Mouse (Mus musculus) neural tube, embryonic 12.5 days (tissue): ENCODE results near the gene Ccdc159. TPM values are rescaled to one million over a fixed set of nuclear protein-coding genes. Genes with fewer than 3 reads are reported as not detected.

Experiments
- ATAC-seq: fragments of 200-750 bp; cut with Nextera tagmentation; 2 replicates; pipeline ENCODE4 v1.8.0; 2017; ENCODE audit warnings: low read depth, mild to moderate bottlenecking, moderate TSS enrichment, moderate library complexity; ENCODE audit not compliant: low FRiP score
- H3K27ac ChIP-seq: fragments of 300-500 bp; sonication (generic); 2 replicates; pipeline ENCODE4 v1.5.1; 2016
- H3K27me3 ChIP-seq: fragments of 300-500 bp; sonication (generic); replicated peaks from 2 replicates; pipeline ENCODE4 v1.6.1; 2016; ENCODE audit warnings: mild to moderate bottlenecking
- H3K36me3 ChIP-seq: fragments of 300-500 bp; sonication (generic); 2 replicates; pipeline ENCODE4 v1.6.1; 2016; ENCODE audit warnings: mild to moderate bottlenecking
- H3K4me1 ChIP-seq: fragments of 300-500 bp; sonication (generic); 2 replicates; pipeline ENCODE4 v1.6.1; 2016
- H3K4me2 ChIP-seq: fragments of 300-500 bp; sonication (generic); replicated peaks from 2 replicates; pipeline ENCODE4 v1.6.1; 2016; ENCODE audit warnings: mild to moderate bottlenecking
- H3K4me3 ChIP-seq: fragments of 300-500 bp; sonication (generic); 2 replicates; pipeline ENCODE4 v1.5.1; 2016
- H3K9ac ChIP-seq: fragments of 300-500 bp; sonication (generic); 2 replicates; pipeline ENCODE4 v1.6.1; 2016; ENCODE audit warnings: mild to moderate bottlenecking
- H3K9me3 ChIP-seq: fragments of 300-500 bp; sonication (generic); 2 replicates; pipeline ENCODE4 v1.6.1; 2016; ENCODE audit warnings: mild to moderate bottlenecking
- WGBS: fragments of 180-500 bp; shearing (Covaris S2); methylation state at CpG from one replicate; pipeline ENCODE4 v1.1.7; 2016; 5-methylcytosine and 5-hydroxymethylcytosine counted together
- polyA plus RNA-seq: library from polyadenylated mRNA; unstranded; fragments of >200 nt; fragmentation: Nextera tagmentation; extraction: Ambion mirVana; gene quantifications from 2 replicates; pipeline ENCODE4 v1.2.1, GENCODE M21; 2016

Ccdc159 gene
- polyA plus RNA-seq, 1 experiment from 2014 or later, result 6.4 TPM

- no peaks in the 10 kb centered on the region for H3K9me3 ChIP-seq
- 0 out of 2 replicates have a peak, but pooled peaks have one; percentile 21 for ATAC-seq
- peak within 1 kb of the TSS; percentile 27 for H3K4me3 ChIP-seq
- peak within 1 kb of the TSS; percentile 70 for H3K4me2 ChIP-seq
- H3K27me3 ChIP-seq, result peaks cover 47% of the 10 kb centered on the region
- 0 out of 2 replicates have a peak within 1 kb of the TSS, but pooled peaks have one; percentile 29 for H3K9ac ChIP-seq
- H3K27ac ChIP-seq, result no peak within 1 kb of the TSS
- WGBS, result 16% methylated on average over 8 of the region's 8 CpGs
- no peaks in the 10 kb centered on the region for H3K36me3 ChIP-seq
- H3K4me1 ChIP-seq, result peaks cover 34% of the 10 kb centered on the region
Observed at GRCm38 (mm10) chr9:21963417-21963816, 36.1 kb downstream of the Ccdc159 start, which contains the start of gene Epor. Gene Epor (minus strand): TSS chr9:21963506.

GRCm38 (mm10) chr9:21968883-21969282, 41.6 kb downstream of the Ccdc159 start:
- no peaks in the 10 kb centered on the region for H3K27me3 ChIP-seq
- no peak overlapping the region for H3K4me3 ChIP-seq
- no peaks in the 10 kb centered on the region for H3K9me3 ChIP-seq
- H3K4me1 ChIP-seq, result no peaks in the 10 kb centered on the region
- H3K36me3 ChIP-seq, result no peaks in the 10 kb centered on the region
- H3K4me2 ChIP-seq, result no peak overlapping the region
- no peak overlapping the region for H3K27ac ChIP-seq
- 67% methylated on average over 6 of the region's 6 CpGs for WGBS
- H3K9ac ChIP-seq, result no peak overlapping the region
- no peak for ATAC-seq

GRCm38 (mm10) chr9:21969304-21969703, 42.0 kb downstream of the Ccdc159 start:
- WGBS, result 91% methylated on average over 4 of the region's 4 CpGs
- no peaks in the 10 kb centered on the region for H3K27me3 ChIP-seq
- no peak overlapping the region for H3K4me2 ChIP-seq
- no peak for ATAC-seq
- H3K4me3 ChIP-seq, result no peak overlapping the region
- no peaks in the 10 kb centered on the region for H3K9me3 ChIP-seq
- H3K9ac ChIP-seq, result no peak overlapping the region
- H3K4me1 ChIP-seq, result no peaks in the 10 kb centered on the region
- no peak overlapping the region for H3K27ac ChIP-seq
- no peaks in the 10 kb centered on the region for H3K36me3 ChIP-seq

- no peaks in the 10 kb centered on the region for H3K27me3 ChIP-seq
- no peak overlapping the region for H3K4me2 ChIP-seq
- ATAC-seq, result no peak
- 94% methylated on average over 10 of the region's 10 CpGs for WGBS
- H3K9me3 ChIP-seq, result no peaks in the 10 kb centered on the region
- H3K4me3 ChIP-seq, result no peak overlapping the region
- H3K27ac ChIP-seq, result no peak overlapping the region
- H3K9ac ChIP-seq, result no peak overlapping the region
- H3K4me1 ChIP-seq, result no peaks in the 10 kb centered on the region
- H3K36me3 ChIP-seq, result no peaks in the 10 kb centered on the region
Observed at GRCm38 (mm10) chr9:21976626-21977175, 49.4 kb downstream of the Ccdc159 start.

- Histone ChIP-seq H3K27me3 (no peaks in the 10 kb centered on the region), H3K27ac (no peak overlapping the region), H3K4me1 (no peaks in the 10 kb centered on the region), H3K9me3 (no peaks in the 10 kb centered on the region), H3K4me2 (no peak overlapping the region), H3K9ac (no peak overlapping the region), H3K36me3 (no peaks in the 10 kb centered on the region), H3K4me3 (no peak overlapping the region)
- no peak for ATAC-seq
- 90% methylated on average over 5 of the region's 5 CpGs for WGBS
Observed at GRCm38 (mm10) chr9:21977331-21977730, 50.1 kb downstream of the Ccdc159 start.

GRCm38 (mm10) chr9:21977972-21978371, 50.7 kb downstream of the Ccdc159 start:
- no peak for ATAC-seq
- H3K4me1 ChIP-seq, result no peaks in the 10 kb centered on the region
- WGBS, result 27% methylated on average over 2 of the region's 2 CpGs
- no peak overlapping the region for H3K27ac ChIP-seq
- H3K9me3 ChIP-seq, result no peaks in the 10 kb centered on the region
- H3K27me3 ChIP-seq, result no peaks in the 10 kb centered on the region
- H3K4me3 ChIP-seq, result no peak overlapping the region
- no peaks in the 10 kb centered on the region for H3K36me3 ChIP-seq
- H3K9ac ChIP-seq, result no peak overlapping the region
- H3K4me2 ChIP-seq, result no peak overlapping the region

GRCm38 (mm10) chr9:21978398-21979128, 51.3 kb downstream of the Ccdc159 start:
- 97% methylated on average over 4 of the region's 4 CpGs for WGBS
- Histone ChIP-seq H3K9me3 (no peaks in the 10 kb centered on the region), H3K4me2 (no peak overlapping the region), H3K4me3 (no peak overlapping the region), H3K9ac (no peak overlapping the region), H3K27me3 (no peaks in the 10 kb centered on the region), H3K36me3 (no peaks in the 10 kb centered on the region), H3K4me1 (no peaks in the 10 kb centered on the region), H3K27ac (no peak overlapping the region)
- ATAC-seq, result no peak

- whole genome bisulfite sequencing, result 29% methylated on average over 3 of the region's 3 CpGs
- Histone ChIP-seq H3K4me3 (no peak overlapping the region), H3K9ac (no peak overlapping the region), H3K27ac (no peak overlapping the region), H3K4me2 (no peak overlapping the region), H3K9me3 (no peaks in the 10 kb centered on the region), H3K36me3 (no peaks in the 10 kb centered on the region), H3K4me1 (peaks cover 11% of the 10 kb centered on the region), H3K27me3 (peaks cover 29% of the 10 kb centered on the region)
- no peak for ATAC-seq
Observed at GRCm38 (mm10) chr9:21983911-21984310, 56.6 kb downstream of the Ccdc159 start.

Other genes with a start within 250 kb of the Ccdc159 start
- gene Ldlr, start 204.0 kb upstream of the Ccdc159 start, polyA plus RNA-seq, result 30.4 and 33.2 TPM in 2 replicates
- 59.9 and 73.5 TPM in 2 replicates for gene Spc24, start 167.2 kb upstream of the Ccdc159 start, polyA plus RNA-seq
- 7.2 and 8.5 TPM in 2 replicates for gene Kank2, start 128.7 kb upstream of the Ccdc159 start, polyA plus RNA-seq
- gene Angptl8, start 92.0 kb upstream of the Ccdc159 start, polyA plus RNA-seq, result 0.53 TPM in 1 of 2 replicates, not detected in the other
- 26.2 and 26.9 TPM in 2 replicates for gene Dock6, start 74.8 kb upstream of the Ccdc159 start, polyA plus RNA-seq
- 19.3 and 21.3 TPM in 2 replicates for gene Rab3d, start 9.3 kb upstream of the Ccdc159 start, polyA plus RNA-seq
- 36.1 and 42.3 TPM in 2 replicates for gene Tmem205, start 85 bp downstream of the Ccdc159 start, polyA plus RNA-seq
- 53.3 and 56.2 TPM in 2 replicates for gene Plppr2, start 9.6 kb downstream of the Ccdc159 start, polyA plus RNA-seq
- gene Swsap1, start 28.3 kb downstream of the Ccdc159 start, polyA plus RNA-seq, result 8.1 and 9.7 TPM in 2 replicates
- 3.5 and 4.0 TPM in 2 replicates for gene Epor, start 36.0 kb downstream of the Ccdc159 start, polyA plus RNA-seq
- 2.0 and 2.8 TPM in 2 replicates for gene Rgl3, start 62.0 kb downstream of the Ccdc159 start, polyA plus RNA-seq
- 2.7 and 3.6 TPM in 2 replicates for gene Ccdc151, start 75.2 kb downstream of the Ccdc159 start, polyA plus RNA-seq
- 104 and 109 TPM in 2 replicates for gene Prkcsh, start 75.3 kb downstream of the Ccdc159 start, polyA plus RNA-seq
- 73.5 and 77.9 TPM in 2 replicates for gene Elavl3, start 124.6 kb downstream of the Ccdc159 start, polyA plus RNA-seq
- not detected in 2 replicates for gene Gm49318, start 143.8 kb downstream of the Ccdc159 start, polyA plus RNA-seq
- gene Zfp653, start 143.9 kb downstream of the Ccdc159 start, polyA plus RNA-seq, result 19.6 and 20.7 TPM in 2 replicates
- 46.7 and 47.3 TPM in 2 replicates for gene Ecsit, start 158.0 kb downstream of the Ccdc159 start, polyA plus RNA-seq
- gene Cnn1, start 171.7 kb downstream of the Ccdc159 start, polyA plus RNA-seq, result 0.39 and 1.4 TPM in 2 replicates
- gene Elof1, start 189.7 kb downstream of the Ccdc159 start, polyA plus RNA-seq, result 171 and 172 TPM in 2 replicates
- gene Acp5, start 208.2 kb downstream of the Ccdc159 start, polyA plus RNA-seq, result 5.2 and 5.8 TPM in 2 replicates
- 63.2 and 68.4 TPM in 2 replicates for gene Pigyl, start 229.4 kb downstream of the Ccdc159 start, polyA plus RNA-seq